Mouse (Mus musculus) kidney, postnatal 14 days (tissue): ENCODE results near the gene Calm1.

Experiments
- DNase-seq: peaks from one replicate; pipeline ENCODE4 v3.0.0; 2022; ENCODE audit warnings: mixed read lengths

Gene Calm1

GRCm38 (mm10) chr12:100225196-100225595 lies 26.0 kb downstream of the Calm1 start:
- DNase-seq = no peak

DNA sequence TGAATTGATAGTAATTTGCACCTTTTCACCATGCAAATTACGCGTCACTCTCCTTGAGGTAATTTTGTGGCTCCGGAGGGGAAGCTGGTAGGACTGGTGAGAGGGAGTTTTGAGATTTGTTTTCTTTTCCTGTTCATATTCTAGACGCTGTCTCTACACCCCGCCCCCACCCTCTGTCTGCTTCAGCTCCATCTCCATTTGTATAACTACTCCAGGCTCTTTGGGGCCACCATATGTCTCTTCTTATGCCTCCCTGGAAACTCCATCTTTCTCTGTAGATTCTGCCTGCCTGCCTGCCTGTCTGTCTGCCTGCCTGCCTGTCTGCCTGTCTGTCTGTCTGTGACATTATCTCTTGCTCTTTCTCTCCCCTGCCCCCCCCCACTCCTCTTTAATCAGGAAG lies 26.8 kb downstream of the Calm1 start:
- no peak for DNase-seq

GRCm38 (mm10) chr12:100226621-100227020 lies 27.4 kb downstream of the Calm1 start:
- DNase-seq = no peak

- DNase-seq = no peak
Measured at GRCm38 (mm10) chr12:100228041-100228725, 28.9 kb downstream of the Calm1 start.

DNA sequence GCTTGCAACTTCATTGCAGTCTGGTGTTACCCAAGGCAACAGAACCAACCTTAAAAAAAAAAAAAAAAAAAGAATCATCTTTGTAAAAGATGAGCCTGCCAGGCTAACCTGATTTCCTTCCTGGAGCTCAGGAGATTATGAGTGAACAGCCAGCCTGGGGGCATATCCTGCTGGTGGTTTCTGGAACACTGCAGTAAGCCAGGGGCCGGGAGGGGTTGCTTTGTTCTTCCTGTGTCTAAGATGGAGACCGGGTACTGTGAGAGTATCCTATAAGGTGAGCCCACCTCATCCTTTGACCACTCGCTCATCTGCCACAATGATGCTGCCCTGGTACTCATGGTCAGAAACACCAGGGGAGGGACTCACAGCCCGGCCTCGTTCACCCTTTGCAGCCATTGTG lies 35.0 kb downstream of the Calm1 start:
- DNase-seq = no peak

- no peak for DNase-seq
Measured at GRCm38 (mm10) chr12:100234919-100235318, 35.7 kb downstream of the Calm1 start.

- DNase-seq = no peak
Measured at GRCm38 (mm10) chr12:100235423-100235822, 36.2 kb downstream of the Calm1 start.

- DNase-seq = no peak
Measured at GRCm38 (mm10) chr12:100239404-100239803, 40.2 kb downstream of the Calm1 start.

GRCm38 (mm10) chr12:100239807-100240206 lies 40.6 kb downstream of the Calm1 start:
- DNase-seq = peak; percentile 15

DNA sequence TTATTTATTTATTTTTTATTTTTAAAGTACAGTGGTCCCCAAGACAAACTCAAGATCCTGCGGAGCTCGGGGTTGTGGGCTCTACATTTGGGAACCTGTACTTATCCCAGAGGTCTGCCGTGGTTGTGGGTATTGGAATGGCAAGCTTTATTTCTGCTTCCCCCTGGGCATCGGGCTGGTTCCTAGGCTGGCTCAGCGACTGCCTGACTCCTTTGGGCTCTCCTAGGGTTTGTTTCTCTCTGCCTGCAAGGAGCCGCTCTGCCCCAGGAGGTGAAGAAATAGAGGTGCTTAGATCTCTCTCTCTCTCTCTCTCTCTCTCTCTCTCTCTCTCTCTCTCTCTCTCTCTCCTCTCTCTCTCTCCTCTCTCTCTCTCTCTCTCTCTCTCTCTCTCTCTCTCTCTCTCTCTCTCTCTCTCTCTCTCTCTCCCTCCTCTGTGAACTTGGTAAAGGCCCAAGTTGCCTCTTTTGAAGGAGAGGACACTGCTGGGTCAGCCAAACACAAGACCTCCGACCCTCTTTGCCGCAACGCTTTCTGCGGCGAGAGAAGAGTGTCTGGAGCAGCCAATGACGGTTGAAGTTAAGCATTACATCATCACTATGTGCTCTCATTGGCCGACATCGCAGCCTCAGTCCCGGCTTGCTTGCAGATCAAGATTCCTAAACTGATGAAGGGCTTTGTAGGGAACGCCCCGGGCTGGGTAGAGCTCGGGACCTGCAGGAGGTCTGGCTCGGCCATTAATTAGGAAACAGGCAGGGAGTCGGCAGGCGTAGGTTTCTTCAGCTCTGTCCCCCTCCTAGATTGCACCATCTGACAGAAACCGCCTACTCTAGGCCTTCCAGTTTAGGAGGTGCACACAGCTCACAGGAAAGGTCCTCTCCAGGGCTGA lies 42.9 kb downstream of the Calm1 start:
- DNase-seq = peak; percentile 59

DNA sequence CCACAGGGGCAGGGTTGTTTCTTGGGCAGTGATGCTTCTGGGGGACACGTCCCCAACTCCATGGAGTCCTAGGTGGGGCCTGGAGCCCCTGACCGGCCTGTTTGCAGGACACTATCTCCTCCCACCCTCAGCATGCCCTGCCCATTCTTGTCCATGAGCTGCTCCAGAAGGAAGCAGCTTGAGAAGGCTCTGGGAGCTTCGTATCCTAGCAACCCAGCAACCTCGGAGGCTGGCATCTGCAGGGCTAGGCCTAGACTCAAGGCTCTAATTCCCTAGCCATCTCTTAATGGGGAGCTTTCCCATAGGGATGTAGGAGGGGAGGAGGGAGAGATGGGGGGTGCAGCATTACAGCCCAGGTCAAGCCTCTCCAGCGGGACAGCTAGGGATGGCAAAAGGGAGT lies 45.3 kb downstream of the Calm1 start:
- no peak for DNase-seq

DNA sequence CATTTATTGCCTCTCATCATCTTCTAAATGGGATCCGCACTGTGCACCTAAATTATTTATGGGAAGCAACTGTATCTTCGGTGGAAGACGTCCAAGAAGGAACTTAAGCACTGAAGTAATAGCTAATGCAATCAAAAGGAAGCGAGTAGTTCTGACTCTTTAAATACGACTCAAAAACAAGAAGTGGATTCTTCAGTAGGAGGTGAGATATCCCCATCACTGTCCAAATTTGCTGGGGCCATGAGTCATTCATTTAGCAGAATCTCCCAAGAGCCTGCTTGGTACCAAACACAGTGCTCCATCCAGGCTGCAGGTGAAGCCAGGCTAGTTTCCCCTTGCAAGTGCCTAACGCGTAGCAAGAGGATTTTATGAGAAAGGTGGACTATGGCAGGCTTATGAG lies 49.9 kb downstream of the Calm1 start:
- DNase-seq = no peak

DNA sequence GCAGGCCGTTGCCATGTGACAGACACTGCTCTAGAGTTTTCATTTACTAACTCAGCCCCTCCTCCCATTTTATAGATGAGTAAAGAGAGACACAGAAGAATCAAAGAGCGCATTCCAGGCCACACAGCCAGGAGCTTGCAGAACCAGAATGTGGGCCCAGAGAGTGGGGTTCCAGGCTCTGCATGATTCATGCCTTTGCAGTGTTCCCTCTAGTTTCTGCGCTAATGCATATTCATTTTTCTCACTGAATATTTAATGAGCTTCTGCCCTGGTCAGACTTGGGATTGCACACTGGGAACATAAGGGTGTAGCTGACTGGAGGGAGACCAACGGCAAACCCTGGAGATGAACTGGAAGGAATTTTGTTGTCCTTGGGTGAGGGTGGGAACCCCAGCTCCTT lies 55.2 kb downstream of the Calm1 start:
- no peak for DNase-seq

GRCm38 (mm10) chr12:100255441-100255949 lies 56.3 kb downstream of the Calm1 start:
- DNase-seq = no peak

DNA sequence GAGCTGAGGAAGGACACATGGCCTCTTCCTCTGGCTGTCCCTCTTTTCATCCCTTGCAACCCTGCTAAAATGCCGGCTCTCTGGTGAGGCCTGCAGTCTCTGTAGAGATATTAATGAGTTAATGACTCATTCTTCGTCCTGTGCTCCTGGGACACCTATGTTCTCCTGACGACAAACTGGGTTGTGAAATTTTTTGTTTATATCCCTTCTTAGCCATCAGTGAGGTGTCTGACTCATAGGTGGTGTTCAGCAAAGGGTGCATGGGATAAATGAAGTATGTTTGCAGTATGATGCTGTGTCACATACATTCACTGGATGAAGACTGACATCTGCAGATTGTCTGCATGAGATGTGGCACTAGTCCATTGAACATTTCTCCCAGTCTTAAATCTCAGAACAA lies 58.5 kb downstream of the Calm1 start:
- no peak for DNase-seq
